Mouse (Mus musculus): ENCODE data around the gene Ptgis. TPM values are rescaled to one million over a fixed set of nuclear protein-coding genes. Genes with fewer than 3 reads are reported as not detected.

Ptgis gene
- total RNA-seq, 2 experiments from 2014 or later, result not detected

Other genes starting within 250 kb of the Ptgis start
- 13.6 and 24.0 TPM in 2 replicates for gene Stau1, start 244.3 kb downstream of the Ptgis start, total RNA-seq (2015; ENCODE audit: low replicate concordance)
- 29.5 and 46.3 TPM in 2 replicates for gene Stau1, start 244.3 kb downstream of the Ptgis start, total RNA-seq (2017; ENCODE audit: low replicate concordance)
- gene Ddx27, start 225.4 kb downstream of the Ptgis start, total RNA-seq (2015; ENCODE audit: low replicate concordance), result 14.2 and 21.5 TPM in 2 replicates
- 21.6 and 32.3 TPM in 2 replicates for gene Ddx27, start 225.4 kb downstream of the Ptgis start, total RNA-seq (2017; ENCODE audit: low replicate concordance)
- 28.6 and 31.9 TPM in 2 replicates for gene Znfx1, start 177.6 kb downstream of the Ptgis start, total RNA-seq (2015; ENCODE audit: low replicate concordance)
- gene Znfx1, start 177.6 kb downstream of the Ptgis start, total RNA-seq (2017; ENCODE audit: low replicate concordance), result 40.6 and 42.5 TPM in 2 replicates
- not detected in 2 replicates for gene Kcnb1, start 50.4 kb downstream of the Ptgis start, total RNA-seq (2015; ENCODE audit: low replicate concordance)
- gene Kcnb1, start 50.4 kb downstream of the Ptgis start, total RNA-seq (2017; ENCODE audit: low replicate concordance), result not detected in 2 replicates
- gene B4galt5, start 108.6 kb upstream of the Ptgis start, total RNA-seq (2015; ENCODE audit: low replicate concordance), result 12.1 and 17.9 TPM in 2 replicates
- gene B4galt5, start 108.6 kb upstream of the Ptgis start, total RNA-seq (2017; ENCODE audit: low replicate concordance), result 4.8 and 9.8 TPM in 2 replicates
- 123 and 129 TPM in 2 replicates for gene Slc9a8, start 181.1 kb upstream of the Ptgis start, total RNA-seq (2015; ENCODE audit: low replicate concordance)
- 111 and 194 TPM in 2 replicates for gene Slc9a8, start 181.1 kb upstream of the Ptgis start, total RNA-seq (2017; ENCODE audit: low replicate concordance)